7 mouse cellular contexts compared by ENCODE assay signal in the genomic region with DNA sequence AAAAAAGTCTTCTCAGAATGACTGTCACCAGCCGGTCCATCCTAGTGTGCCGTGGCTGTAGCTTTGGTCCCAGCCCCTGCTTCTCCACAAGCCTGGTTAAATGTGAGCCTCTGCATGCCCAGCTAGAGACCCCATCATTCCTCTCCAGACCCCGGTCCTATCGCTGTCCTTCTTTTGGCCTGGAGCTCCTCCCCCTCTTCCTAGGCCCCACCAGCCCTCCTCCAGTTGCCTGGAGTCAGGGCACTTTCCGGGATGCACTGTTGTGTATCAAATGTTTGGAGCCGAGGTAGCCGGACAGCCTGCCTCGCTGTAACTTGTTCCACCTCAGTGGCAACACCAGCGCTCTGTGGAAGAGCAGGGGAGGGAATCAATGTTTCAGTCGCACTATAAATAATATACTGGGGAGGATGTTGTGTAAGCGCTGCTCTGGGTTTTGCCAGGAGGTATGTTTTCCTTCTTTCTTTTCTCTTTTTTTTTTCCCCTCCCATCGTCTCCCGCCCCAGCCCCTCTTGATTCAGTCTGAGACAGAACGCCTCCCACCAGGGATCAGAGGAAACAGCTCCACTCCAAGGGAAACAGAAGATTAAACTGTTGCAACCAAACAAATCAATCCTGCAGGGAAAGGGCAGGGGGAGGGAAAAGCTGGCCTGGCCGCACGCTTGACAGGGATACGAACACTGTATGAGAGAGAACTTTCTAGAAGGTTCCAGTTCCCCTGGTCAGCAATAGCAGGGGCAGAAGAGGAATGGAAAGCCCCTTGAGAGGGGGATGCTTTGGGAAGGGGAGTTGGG.
A peak's percentile ranks its signal among the peaks of the same experiment; 100 is the strongest.
DNase-seq lines count a peak whose midpoint lies in the region; ATAC-seq lines count a peak whose summit lies in the region.

No protein-coding gene starts in this region.

- 0 out of 2 replicates have a peak overlapping the region, but pooled peaks have one; percentile 19 for H3K9ac ChIP-seq in intestine, embryonic 16.5 days (ENCODE audit: low read depth, low read length)
- H3K9ac ChIP-seq in neural tube, embryonic 13.5 days = no peak overlapping the region

- H3K27ac ChIP-seq in intestine, embryonic 16.5 days (ENCODE audit: low read length) = no peak overlapping the region; the same call in 1 of the 2 replicates
- peak overlapping the region; percentile 61 for H3K27ac ChIP-seq in neural tube, embryonic 13.5 days (replicated peaks)

- H3K36me3 ChIP-seq in intestine, embryonic 16.5 days (ENCODE audit: control insufficient read depth, insufficient read depth, low read length) = no peaks in the 10 kb centered on the region
- H3K36me3 ChIP-seq in neural tube, embryonic 13.5 days = no peaks in the 10 kb centered on the region

- peak; percentile 58 to 62 for DNase-seq in right cerebral cortex, adult 2 months (ENCODE audit: low spot score in 2 of 2)
- DNase-seq in right cerebral cortex, postnatal 4 days = no peak
- DNase-seq in heart, adult 18-20 months = peak; percentile 39 to 54
- no peak for DNase-seq in frontal cortex, postnatal 25 days (ENCODE audit: low spot score in 2 of 2)

- WGBS in intestine, embryonic 16.5 days = 25% methylated on average over 17 of the region's 17 CpGs
- 26% methylated on average over 17 of the region's 17 CpGs for WGBS in neural tube, embryonic 13.5 days

- ATAC-seq in intestine, embryonic 16.5 days = 0 out of 2 replicates have a peak, but pooled peaks have one; percentile 48
- ATAC-seq in neural tube, embryonic 13.5 days (ENCODE audit: low read depth) = no peak
- no peak for ATAC-seq in CD4-positive, CD25-positive, alpha-beta regulatory T cell, adult 4 months

- H3K4me2 ChIP-seq in intestine, embryonic 16.5 days (ENCODE audit: low read depth, low read length) = no peak overlapping the region
- no peak overlapping the region for H3K4me2 ChIP-seq in neural tube, embryonic 13.5 days

- H3K4me3 ChIP-seq in intestine, embryonic 16.5 days (ENCODE audit: low read length) = no peak overlapping the region
- H3K4me3 ChIP-seq in neural tube, embryonic 13.5 days = no peak overlapping the region

- peaks cover 10% of the 10 kb centered on the region for H3K4me1 ChIP-seq in intestine, embryonic 16.5 days (ENCODE audit: control insufficient read depth, insufficient read depth, low read length)
- peaks cover 43% of the 10 kb centered on the region for H3K4me1 ChIP-seq in neural tube, embryonic 13.5 days (replicated peaks)

- H3K27me3 ChIP-seq in intestine, embryonic 16.5 days (replicated peaks; ENCODE audit: control insufficient read depth, insufficient read depth, low read length) = no peaks in the 10 kb centered on the region
- H3K27me3 ChIP-seq in neural tube, embryonic 13.5 days = no peaks in the 10 kb centered on the region

- H3K9me3 ChIP-seq in intestine, embryonic 16.5 days (ENCODE audit: control insufficient read depth, low read length) = no peaks in the 10 kb centered on the region
- H3K9me3 ChIP-seq in neural tube, embryonic 13.5 days = no peaks in the 10 kb centered on the region

Comparison
In these comparisons a context has a peak if more than half of its experiments do, and no peak if none do; other contexts are left out.
1. DNase-seq: peak in right cerebral cortex, adult 2 months (2 of 2) and heart, adult 18-20 months (2 of 2); none in right cerebral cortex, postnatal 4 days (single experiment) and frontal cortex, postnatal 25 days (0 of 2).